Mouse (Mus musculus): ENCODE measurements around the gene Crybg3. TPM values are rescaled to one million over a fixed set of nuclear protein-coding genes. Genes with fewer than 3 reads are reported as not detected.

Crybg3 gene
- polyA plus RNA-seq, 1 experiment: 4.7 TPM

GRCm38 (mm10) chr16:59579237-59579636, 21.5 kb downstream of the Crybg3 start:
- no peak for DNase-seq
- Histone ChIP-seq H3K27me3 (replicated peaks; ENCODE audit: control insufficient read depth, insufficient read depth, low read length) (no peaks in the 10 kb centered on the region), H3K4me3 (ENCODE audit: insufficient read depth, low read depth, low read length) (no peak overlapping the region), H3K4me1 (ENCODE audit: control insufficient read depth, insufficient read depth, low read length) (no peaks in the 10 kb centered on the region), H3K27ac (ENCODE audit: insufficient read depth, low read depth, low read length) (no peak overlapping the region), H3K36me3 (ENCODE audit: control insufficient read depth, insufficient read depth, low read length) (no peaks in the 10 kb centered on the region)
- 86% methylated on average over 8 of the region's 8 CpGs for whole genome bisulfite sequencing
- TF ChIP-seq CTCF (conservative IDR thresholded peaks at IDR 0.05; ENCODE audit: insufficient read depth, insufficient read length, low read depth, low read length): no peak
- no peak for TF ChIP-seq POLR2A (IDR thresholded peaks at IDR 0.05; ENCODE audit: low read depth, low read length)

- peak; percentile 15 for DNase-seq
- Histone ChIP-seq H3K4me1 (ENCODE audit: control insufficient read depth, insufficient read depth, low read length) (peaks cover 2% of the 10 kb centered on the region; the same call in 1 of the 2 replicates), H3K27ac (ENCODE audit: insufficient read depth, low read depth, low read length) (no peak overlapping the region), H3K27me3 (replicated peaks; ENCODE audit: control insufficient read depth, insufficient read depth, low read length) (no peaks in the 10 kb centered on the region), H3K4me3 (ENCODE audit: insufficient read depth, low read depth, low read length) (no peak overlapping the region), H3K36me3 (ENCODE audit: control insufficient read depth, insufficient read depth, low read length) (no peaks in the 10 kb centered on the region)
- WGBS: 58% methylated on average over 11 of the region's 11 CpGs
- no peak for TF ChIP-seq POLR2A (IDR thresholded peaks at IDR 0.05; ENCODE audit: low read depth, low read length)
- no peak for TF ChIP-seq CTCF (conservative IDR thresholded peaks at IDR 0.05; ENCODE audit: insufficient read depth, insufficient read length, low read depth, low read length)
Observed at GRCm38 (mm10) chr16:59573961-59574360, 26.8 kb downstream of the Crybg3 start.

- WGBS: 90% methylated on average over 3 of the region's 3 CpGs
- DNase-seq: no peak
- TF ChIP-seq POLR2A (IDR thresholded peaks at IDR 0.05; ENCODE audit: low read depth, low read length): no peak
- TF ChIP-seq CTCF (conservative IDR thresholded peaks at IDR 0.05; ENCODE audit: insufficient read depth, insufficient read length, low read depth, low read length): no peak
Observed at GRCm38 (mm10) chr16:59572685-59573084, 28.1 kb downstream of the Crybg3 start.

GRCm38 (mm10) chr16:59570807-59571206, 30.0 kb downstream of the Crybg3 start:
- Histone ChIP-seq H3K36me3 (ENCODE audit: control insufficient read depth, insufficient read depth, low read length) (no peaks in the 10 kb centered on the region), H3K4me1 (ENCODE audit: control insufficient read depth, insufficient read depth, low read length) (peaks cover 2% of the 10 kb centered on the region; the same call in 1 of the 2 replicates), H3K27me3 (replicated peaks; ENCODE audit: control insufficient read depth, insufficient read depth, low read length) (no peaks in the 10 kb centered on the region), H3K27ac (ENCODE audit: insufficient read depth, low read depth, low read length) (no peak overlapping the region), H3K4me3 (ENCODE audit: insufficient read depth, low read depth, low read length) (no peak overlapping the region)
- TF ChIP-seq POLR2A (IDR thresholded peaks at IDR 0.05; ENCODE audit: low read depth, low read length): no peak
- TF ChIP-seq CTCF (conservative IDR thresholded peaks at IDR 0.05; ENCODE audit: insufficient read depth, insufficient read length, low read depth, low read length): no peak
- WGBS: 97% methylated on average over 8 of the region's 8 CpGs
- no peak for DNase-seq

More at GRCm38 (mm10) chr16:59572685-59573084, 28.1 kb downstream of the Crybg3 start:
- H3K36me3 ChIP-seq (ENCODE audit: control insufficient read depth, insufficient read depth, low read length): no peaks in the 10 kb centered on the region
- no peaks in the 10 kb centered on the region for H3K27me3 ChIP-seq (replicated peaks; ENCODE audit: control insufficient read depth, insufficient read depth, low read length)
- H3K4me1 ChIP-seq (ENCODE audit: control insufficient read depth, insufficient read depth, low read length): peaks cover 2% of the 10 kb centered on the region; the same call in 1 of the 2 replicates
- H3K4me3 ChIP-seq (ENCODE audit: insufficient read depth, low read depth, low read length): no peak overlapping the region
- H3K27ac ChIP-seq (ENCODE audit: insufficient read depth, low read depth, low read length): no peak overlapping the region

- no peaks in the 10 kb centered on the region for H3K36me3 ChIP-seq (ENCODE audit: control insufficient read depth, insufficient read depth, low read length)
- no peak overlapping the region for H3K4me3 ChIP-seq (ENCODE audit: insufficient read depth, low read depth, low read length)
- H3K27ac ChIP-seq (ENCODE audit: insufficient read depth, low read depth, low read length): no peak overlapping the region
- WGBS: 75% methylated on average over 8 of the region's 8 CpGs
- H3K4me1 ChIP-seq (ENCODE audit: control insufficient read depth, insufficient read depth, low read length): peaks cover 2% of the 10 kb centered on the region; the same call in 1 of the 2 replicates
- TF ChIP-seq CTCF (conservative IDR thresholded peaks at IDR 0.05; ENCODE audit: insufficient read depth, insufficient read length, low read depth, low read length) (no peak), POLR2A (IDR thresholded peaks at IDR 0.05; ENCODE audit: low read depth, low read length) (no peak)
- H3K27me3 ChIP-seq (replicated peaks; ENCODE audit: control insufficient read depth, insufficient read depth, low read length): no peaks in the 10 kb centered on the region
- no peak for DNase-seq
Observed at GRCm38 (mm10) chr16:59569837-59570236, 30.9 kb downstream of the Crybg3 start.

- Histone ChIP-seq H3K27me3 (replicated peaks; ENCODE audit: control insufficient read depth, insufficient read depth, low read length) (no peaks in the 10 kb centered on the region), H3K4me1 (ENCODE audit: control insufficient read depth, insufficient read depth, low read length) (peaks cover 2% of the 10 kb centered on the region; the same call in 1 of the 2 replicates), H3K27ac (ENCODE audit: insufficient read depth, low read depth, low read length) (peak overlapping the region; percentile 71; the same call in 1 of the 2 replicates), H3K4me3 (ENCODE audit: insufficient read depth, low read depth, low read length) (no peak overlapping the region), H3K36me3 (ENCODE audit: control insufficient read depth, insufficient read depth, low read length) (no peaks in the 10 kb centered on the region)
- 68% methylated on average over 10 of the region's 10 CpGs for WGBS
- peak; percentile 48 for DNase-seq
- TF ChIP-seq CTCF (conservative IDR thresholded peaks at IDR 0.05; ENCODE audit: insufficient read depth, insufficient read length, low read depth, low read length) (no peak), POLR2A (IDR thresholded peaks at IDR 0.05; ENCODE audit: low read depth, low read length) (no peak)
Observed at GRCm38 (mm10) chr16:59567721-59568381, 32.9 kb downstream of the Crybg3 start.

GRCm38 (mm10) chr16:59566437-59566836, 34.3 kb downstream of the Crybg3 start:
- Histone ChIP-seq H3K27ac (ENCODE audit: insufficient read depth, low read depth, low read length) (no peak overlapping the region), H3K36me3 (ENCODE audit: control insufficient read depth, insufficient read depth, low read length) (no peaks in the 10 kb centered on the region), H3K4me1 (ENCODE audit: control insufficient read depth, insufficient read depth, low read length) (peaks cover 2% of the 10 kb centered on the region; the same call in 1 of the 2 replicates), H3K4me3 (ENCODE audit: insufficient read depth, low read depth, low read length) (no peak overlapping the region), H3K27me3 (replicated peaks; ENCODE audit: control insufficient read depth, insufficient read depth, low read length) (no peaks in the 10 kb centered on the region)
- TF ChIP-seq POLR2A (IDR thresholded peaks at IDR 0.05; ENCODE audit: low read depth, low read length): no peak
- no peak for DNase-seq
- WGBS: 69% methylated on average over 4 of the region's 4 CpGs

Data from kidney, adult 2 months (tissue).